Mouse (Mus musculus) hindbrain, embryonic 10.5 days (tissue): ENCODE data around the gene Depdc5. TPM values are rescaled to one million over a fixed set of nuclear protein-coding genes. Genes with fewer than 3 reads are reported as not detected.
A peak's percentile ranks its signal among the peaks of the same experiment; 100 is the strongest.
"Not testable (repeated sequence)": the region's sequence is repeated elsewhere in the genome, so short reads cannot be mapped to it uniquely, and the experiment has no call there.

Experiments used
- DNase-seq: peaks from one replicate; pipeline ENCODE4 v3.0.0-alpha.2; 2017; ENCODE audit warnings: low spot score
- H3K27ac ChIP-seq: fragments of 300-500 bp; sonication (generic); 2 replicates; pipeline ENCODE4 v1.5.1; 2016; ENCODE audit warnings: mild to moderate bottlenecking, moderate library complexity
- H3K27me3 ChIP-seq: fragments of 300-500 bp; sonication (generic); 2 replicates; pipeline ENCODE4 v1.6.1; 2016; ENCODE audit warnings: mild to moderate bottlenecking; ENCODE audit not compliant: poor library complexity, insufficient read depth, severe bottlenecking
- H3K36me3 ChIP-seq: fragments of 300-500 bp; sonication (generic); 2 replicates; pipeline ENCODE4 v1.6.1; 2016; ENCODE audit warnings: mild to moderate bottlenecking, moderate library complexity
- H3K4me1 ChIP-seq: fragments of 300-500 bp; sonication (generic); replicated peaks from 2 replicates; pipeline ENCODE4 v1.6.1; 2016; ENCODE audit warnings: mild to moderate bottlenecking
- H3K4me3 ChIP-seq: fragments of 300-500 bp; sonication (generic); 2 replicates; pipeline ENCODE4 v1.5.1; 2016; ENCODE audit warnings: mild to moderate bottlenecking, moderate library complexity
- H3K9me3 ChIP-seq: fragments of 300-500 bp; sonication (generic); 2 replicates; pipeline ENCODE4 v1.6.1; 2016; ENCODE audit warnings: mild to moderate bottlenecking, moderate library complexity
- WGBS: fragments of 180-500 bp; shearing (Covaris S2); methylation state at CpG from one replicate; pipeline ENCODE4 v1.1.7; 2016; 5-methylcytosine and 5-hydroxymethylcytosine counted together
- polyA plus RNA-seq: library from polyadenylated mRNA; unstranded; fragments of >200 nt; fragmentation: Nextera tagmentation; extraction: Ambion mirVana; gene quantifications from 2 replicates; pipeline ENCODE4 v1.2.1, GENCODE M21; 2016

The Depdc5 gene
- polyA plus RNA-seq, 1 experiment from 2014 or later, result 35.8 TPM

- H3K9me3 ChIP-seq, result no peaks in the 10 kb centered on the region
- H3K27me3 ChIP-seq, result no peaks in the 10 kb centered on the region
- H3K4me1 ChIP-seq, result peaks cover 37% of the 10 kb centered on the region
- H3K36me3 ChIP-seq, result peaks cover 31% of the 10 kb centered on the region
- DNase-seq, result no peak
- WGBS, result 58% methylated on average over 4 of the region's 4 CpGs
- H3K4me3 ChIP-seq, result no peak overlapping the region
- H3K27ac ChIP-seq, result no peak overlapping the region
These were observed 167.1 kb downstream of the Depdc5 start for GRCm38 (mm10) chr5:33030425-33031175.

GRCm38 (mm10) chr5:33032036-33032773 lies 168.7 kb downstream of the Depdc5 start:
- Histone ChIP-seq H3K9me3 (no peaks in the 10 kb centered on the region), H3K27me3 (no peaks in the 10 kb centered on the region), H3K27ac (no peak overlapping the region; the same call in 1 of the 2 replicates), H3K4me1 (peaks cover 37% of the 10 kb centered on the region), H3K36me3 (peaks cover 18% of the 10 kb centered on the region), H3K4me3 (no peak overlapping the region)
- no peak for DNase-seq
- 87% methylated on average over 10 of the region's 10 CpGs for WGBS

- DNase-seq, result peak; percentile 88
- WGBS, result 2% methylated on average over 4 of the region's 4 CpGs
- no peaks in the 10 kb centered on the region for H3K9me3 ChIP-seq
- peaks cover 37% of the 10 kb centered on the region for H3K4me1 ChIP-seq
- no peaks in the 10 kb centered on the region for H3K27me3 ChIP-seq
- H3K36me3 ChIP-seq, result peaks cover 13% of the 10 kb centered on the region
- no peak overlapping the region for H3K27ac ChIP-seq
- H3K4me3 ChIP-seq, result no peak overlapping the region
These were observed 169.6 kb downstream of the Depdc5 start for GRCm38 (mm10) chr5:33033121-33033520.

GRCm38 (mm10) chr5:33033633-33034032 lies 170.1 kb downstream of the Depdc5 start:
- H3K4me3 ChIP-seq, H3K27me3 ChIP-seq, H3K27ac ChIP-seq, H3K36me3 ChIP-seq, DNase-seq, H3K9me3 ChIP-seq: not testable (repeated sequence)
- 50% methylated on average over 8 of the region's 8 CpGs for WGBS
- peaks cover 37% of the 10 kb centered on the region for H3K4me1 ChIP-seq

- H3K27me3 ChIP-seq, result no peaks in the 10 kb centered on the region
- no peaks in the 10 kb centered on the region for H3K9me3 ChIP-seq
- peaks cover 33% of the 10 kb centered on the region for H3K4me1 ChIP-seq
- no peak overlapping the region for H3K4me3 ChIP-seq
- no peak overlapping the region for H3K27ac ChIP-seq
- WGBS, result 23% methylated on average over 7 of the region's 7 CpGs
- peaks cover 3% of the 10 kb centered on the region; the same call in 1 of the 2 replicates for H3K36me3 ChIP-seq
- DNase-seq, result peak; percentile 23
These were observed 170.6 kb downstream of the Depdc5 start for GRCm38 (mm10) chr5:33034100-33034499.

- H3K4me3 ChIP-seq, result no peak overlapping the region
- peaks cover 27% of the 10 kb centered on the region for H3K4me1 ChIP-seq
- no peak overlapping the region for H3K27ac ChIP-seq
- 39% methylated on average over 3 of the region's 3 CpGs for WGBS
- H3K36me3 ChIP-seq, result no peaks in the 10 kb centered on the region
- H3K9me3 ChIP-seq, result no peaks in the 10 kb centered on the region
- H3K27me3 ChIP-seq, result no peaks in the 10 kb centered on the region
- DNase-seq, result no peak
These were observed 171.4 kb downstream of the Depdc5 start for GRCm38 (mm10) chr5:33034916-33035315.

GRCm38 (mm10) chr5:33038656-33039509 lies 175.4 kb downstream of the Depdc5 start:
- WGBS, result 46% methylated on average over 13 of the region's 13 CpGs
- peak overlapping the region; percentile 33; the same call in 1 of the 2 replicates for H3K4me3 ChIP-seq

GRCm38 (mm10) chr5:33039510-33039911 lies 176.0 kb downstream of the Depdc5 start:
- H3K36me3 ChIP-seq, result no peaks in the 10 kb centered on the region
- H3K9me3 ChIP-seq, result no peaks in the 10 kb centered on the region
- peak overlapping the region; percentile 33 for H3K4me3 ChIP-seq
- no peaks in the 10 kb centered on the region for H3K27me3 ChIP-seq
- peak; percentile 65 for DNase-seq
- H3K27ac ChIP-seq, result no peak overlapping the region
- WGBS, result 6% methylated on average over 13 of the region's 13 CpGs
- 0 out of 2 replicates have a peak, but pooled peaks cover 2% of the 10 kb centered on the region for H3K4me1 ChIP-seq

More at GRCm38 (mm10) chr5:33038656-33039509, 175.4 kb downstream of the Depdc5 start:
- Histone ChIP-seq H3K27ac (no peak overlapping the region), H3K9me3 (no peaks in the 10 kb centered on the region), H3K4me1 (peaks cover 8% of the 10 kb centered on the region; the same call in 1 of the 2 replicates), H3K27me3 (no peaks in the 10 kb centered on the region), H3K36me3 (no peaks in the 10 kb centered on the region)
- no peak for DNase-seq

GRCm38 (mm10) chr5:33040735-33041134 lies 177.2 kb downstream of the Depdc5 start:
- H3K27me3 ChIP-seq, DNase-seq, H3K27ac ChIP-seq, H3K36me3 ChIP-seq, H3K4me1 ChIP-seq, H3K9me3 ChIP-seq, H3K4me3 ChIP-seq: not testable (repeated sequence)
- 84% methylated on average over 1 of the region's 1 CpGs for WGBS

- Histone ChIP-seq H3K27me3 (no peaks in the 10 kb centered on the region), H3K36me3 (no peaks in the 10 kb centered on the region), H3K4me3 (no peak overlapping the region), H3K27ac (no peak overlapping the region), H3K9me3 (no peaks in the 10 kb centered on the region), H3K4me1 (0 out of 2 replicates have a peak, but pooled peaks cover 2% of the 10 kb centered on the region)
- 75% methylated on average over 10 of the region's 10 CpGs for WGBS
- no peak for DNase-seq
These were observed 179.9 kb downstream of the Depdc5 start for GRCm38 (mm10) chr5:33043397-33043796.
